Mouse (Mus musculus): ENCODE measurements at regions not wholly inside any gene's neighbourhood (a gene's known extent, or its start where the extent isn't known, plus 50 kb on each side); places are given as distances from the start of the nearest gene placed in this dataset.

- no peak for DNase-seq
These were observed 462.7 kb downstream of the Rnf144b start for GRCm38 (mm10) chr13:47585158-47585557.

DNA sequence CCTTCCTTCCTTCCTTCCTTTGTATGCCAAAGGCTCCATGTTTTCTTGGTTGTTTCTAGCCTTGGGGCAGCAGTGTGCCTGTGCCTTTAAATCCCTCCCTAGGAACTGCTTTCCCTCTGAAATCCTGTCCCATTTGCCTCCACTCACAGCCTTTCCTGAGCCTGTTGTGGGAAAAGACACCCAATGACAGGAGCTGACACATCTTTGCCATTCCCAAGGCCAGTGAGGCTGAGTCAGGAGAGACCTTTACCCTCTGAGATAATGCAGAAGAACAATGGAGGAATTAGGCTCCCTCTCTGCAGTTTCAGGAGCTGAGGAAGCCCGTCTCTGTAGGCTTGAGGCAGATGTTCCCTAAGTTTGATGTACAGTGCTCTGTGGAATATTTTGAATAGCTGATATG is 480.2 kb downstream of the Rnf144b start:
- DNase-seq: peak; percentile 44

- no peak for DNase-seq
These were observed 489.0 kb downstream of the Rnf144b start for GRCm38 (mm10) chr13:47611439-47611838.

- DNase-seq: no peak
These were observed 514.2 kb downstream of the Rnf144b start for GRCm38 (mm10) chr13:47636511-47637103.

GRCm38 (mm10) chr13:47642341-47642740 is 519.9 kb downstream of the Rnf144b start:
- peak; percentile 4 for DNase-seq

DNA sequence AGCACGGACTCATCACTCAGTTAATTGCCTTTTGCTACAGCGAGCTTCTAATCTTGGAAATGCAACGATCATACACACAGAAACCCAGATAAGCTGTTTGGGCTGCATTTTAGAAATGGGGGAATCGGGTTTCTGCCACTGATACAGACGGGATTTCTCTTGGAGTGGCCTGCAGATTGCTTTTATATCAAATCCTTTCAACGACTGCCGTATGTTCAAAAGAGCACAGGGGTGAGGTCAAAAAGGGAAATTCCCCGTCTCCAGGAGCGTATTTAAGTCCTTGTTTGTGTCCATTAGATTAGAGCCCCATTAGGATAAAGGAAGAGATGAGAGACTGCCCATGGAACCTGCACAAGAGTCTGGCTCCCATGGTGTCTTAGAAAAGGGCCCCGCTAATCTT is 522.6 kb downstream of the Rnf144b start:
- no peak for DNase-seq

DNA sequence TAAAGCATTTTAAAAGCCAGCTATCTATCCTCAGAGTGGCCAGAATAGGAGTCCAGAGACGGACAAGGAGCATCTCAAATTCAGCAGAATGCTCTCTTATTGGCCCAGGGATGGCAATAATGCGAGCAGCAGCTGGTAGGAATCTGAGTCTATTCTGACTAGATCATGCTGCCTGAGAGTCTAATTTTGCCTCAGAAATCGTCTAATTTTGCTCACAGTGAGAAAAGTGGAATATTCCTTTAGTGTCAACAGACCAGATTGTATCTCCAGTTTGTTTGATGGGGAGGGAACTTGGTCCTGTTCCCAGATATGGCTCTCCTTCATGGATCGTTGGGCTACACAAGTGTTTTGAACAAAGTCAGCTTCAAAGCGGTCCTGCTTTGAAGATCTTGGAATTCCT is 525.2 kb downstream of the Rnf144b start:
- DNase-seq: no peak

- DNase-seq: no peak
These were observed 527.6 kb downstream of the Rnf144b start for GRCm38 (mm10) chr13:47650093-47650492.

- DNase-seq: no peak
These were observed 544.0 kb downstream of the Rnf144b start for GRCm38 (mm10) chr13:47666470-47666869.

DNA sequence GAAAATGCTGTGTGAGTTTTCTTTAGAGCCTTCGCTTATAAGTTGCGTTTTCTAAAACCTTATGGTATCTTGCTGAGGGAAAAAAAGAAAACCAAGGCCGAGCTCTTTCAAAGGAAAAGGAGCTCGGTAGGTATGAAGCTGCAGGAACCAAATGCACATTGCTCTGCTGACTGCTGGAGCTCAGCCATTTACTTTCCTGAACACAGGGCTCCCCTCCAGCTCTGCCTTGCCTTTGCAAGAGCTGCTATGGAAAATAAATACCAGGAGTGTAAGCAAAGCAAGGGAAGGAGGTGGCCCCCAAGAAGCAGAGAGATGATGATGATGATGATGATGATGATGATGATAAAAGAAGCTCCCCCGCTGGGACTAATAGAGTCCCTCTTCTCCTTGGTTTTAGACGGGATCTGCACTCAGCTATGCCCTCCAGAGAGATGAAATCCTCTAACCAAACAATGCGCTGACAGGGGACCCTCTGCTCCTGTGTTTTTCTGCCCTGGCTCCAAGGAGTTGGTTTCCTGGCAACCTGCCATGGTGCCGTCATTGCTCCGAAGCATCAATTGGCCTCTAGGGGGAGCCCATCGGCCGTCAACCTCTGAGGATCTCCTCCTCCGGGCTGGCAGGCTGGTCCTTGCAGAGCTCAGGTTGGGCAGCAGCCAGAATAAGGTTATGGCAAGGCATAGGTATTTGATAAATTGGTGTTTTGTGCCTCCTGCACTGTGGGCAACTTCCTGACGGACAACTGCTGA is 544.7 kb downstream of the Rnf144b start:
- peak; percentile 95 for DNase-seq

GRCm38 (mm10) chr13:47688131-47688530 is 565.7 kb downstream of the Rnf144b start:
- no peak for DNase-seq

- DNase-seq: no peak
These were observed 567.2 kb upstream of the Id4 start for GRCm38 (mm10) chr13:47693815-47694214.

GRCm38 (mm10) chr13:47695877-47696276 is 565.2 kb upstream of the Id4 start:
- DNase-seq: no peak

GRCm38 (mm10) chr13:47700556-47700955 is 560.5 kb upstream of the Id4 start:
- DNase-seq: no peak

- no peak for DNase-seq
These were observed 552.9 kb upstream of the Id4 start for GRCm38 (mm10) chr13:47707961-47708609.

DNA sequence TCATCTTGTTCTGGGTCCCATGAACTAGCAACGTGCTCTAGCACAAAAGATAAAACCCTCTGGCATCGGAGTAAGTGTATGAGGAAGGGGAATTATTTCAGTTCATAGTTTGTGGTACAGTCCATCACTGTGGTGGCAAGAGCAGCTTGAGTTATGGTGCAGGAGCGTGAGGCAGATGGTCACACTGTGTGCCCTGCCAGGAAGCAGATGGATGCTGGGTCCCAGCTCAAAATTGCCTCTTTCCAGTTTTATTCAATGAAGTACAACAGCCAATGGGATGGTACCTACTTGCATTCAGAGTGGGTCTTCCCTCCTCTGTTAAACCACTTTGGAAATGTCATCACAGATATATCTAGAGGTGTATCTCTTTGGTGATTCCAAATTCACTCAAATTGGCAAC is 551.7 kb upstream of the Id4 start:
- no peak for DNase-seq

- DNase-seq: no peak
These were observed 548.5 kb upstream of the Id4 start for GRCm38 (mm10) chr13:47712507-47712906.

GRCm38 (mm10) chr13:47716265-47716664 is 544.8 kb upstream of the Id4 start:
- DNase-seq: peak; percentile 7

DNA sequence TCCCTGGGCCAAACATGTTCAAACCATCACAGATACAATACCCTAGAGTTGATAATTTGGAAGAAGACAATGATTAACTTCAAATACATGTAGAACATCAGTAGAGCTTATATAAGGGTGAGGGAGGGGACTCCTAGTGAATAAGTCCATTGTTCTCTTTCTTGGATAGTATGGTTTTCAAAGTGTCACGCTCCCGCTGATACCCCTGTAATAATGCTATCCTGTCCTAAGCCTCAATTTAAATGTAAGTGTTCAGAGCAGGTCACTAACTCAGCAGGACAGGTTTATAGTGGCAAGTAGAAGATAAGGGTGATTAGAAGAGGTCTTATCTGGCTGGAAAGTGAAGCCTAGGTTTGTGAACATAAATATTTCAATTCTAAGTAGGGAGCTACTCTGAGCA is 540.4 kb upstream of the Id4 start:
- DNase-seq: no peak

- DNase-seq: no peak
These were observed 526.6 kb upstream of the Id4 start for GRCm38 (mm10) chr13:47734415-47734814.

GRCm38 (mm10) chr13:47735426-47736063 is 525.5 kb upstream of the Id4 start:
- no peak for DNase-seq

DNA sequence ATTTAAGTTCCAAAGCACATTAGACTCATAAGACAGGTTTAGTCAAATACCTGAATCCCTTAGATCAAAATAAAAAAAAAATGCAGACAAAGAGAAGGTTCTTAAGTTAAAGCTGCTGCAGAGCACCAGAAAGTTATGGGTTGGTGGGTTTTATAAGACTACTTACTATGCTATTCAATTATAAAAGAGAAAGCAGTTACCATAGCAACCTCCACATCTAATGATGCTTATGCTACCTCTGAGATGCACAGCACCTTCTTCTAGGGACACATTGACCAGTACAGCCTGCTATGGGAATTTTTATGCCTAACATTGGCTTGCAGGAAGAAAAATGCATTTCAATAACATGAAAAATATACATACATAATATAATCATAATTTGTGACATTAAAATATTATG is 512.1 kb upstream of the Id4 start:
- no peak for DNase-seq

DNA sequence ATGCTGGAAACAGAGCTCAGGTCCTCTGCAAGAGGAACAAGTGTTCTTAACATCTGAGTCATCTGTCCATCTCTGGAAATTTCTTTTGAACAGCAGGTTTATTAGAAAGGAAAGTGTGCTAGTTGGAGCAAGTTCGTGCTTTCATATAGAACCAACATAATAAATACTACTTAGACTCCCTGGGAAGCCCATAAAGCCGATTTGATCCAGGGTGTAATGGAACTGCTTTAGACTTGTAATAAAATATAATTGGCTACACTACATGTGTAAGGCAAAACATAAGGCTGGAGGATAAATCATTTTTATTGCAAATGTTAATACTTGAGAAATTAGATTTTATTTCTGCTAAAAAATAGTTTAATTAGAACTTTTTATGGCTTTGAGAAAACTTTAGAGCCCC is 510.0 kb upstream of the Id4 start:
- no peak for DNase-seq
